Mouse (Mus musculus) A20 (cell line): ENCODE measurements around the gene Phf2.

Experiments
- DNase-seq: peaks from one replicate; pipeline ENCODE4 v3.0.0-alpha.2; 2011; ENCODE audit warnings: low read depth, low spot score

The Phf2 gene

GRCm38 (mm10) chr13:48870771-48871731 lies at the start of gene Phf2:
Gene Phf2, minus strand, starts transcription at chr13:48871119.
- DNase-seq = peak; percentile 67

DNA sequence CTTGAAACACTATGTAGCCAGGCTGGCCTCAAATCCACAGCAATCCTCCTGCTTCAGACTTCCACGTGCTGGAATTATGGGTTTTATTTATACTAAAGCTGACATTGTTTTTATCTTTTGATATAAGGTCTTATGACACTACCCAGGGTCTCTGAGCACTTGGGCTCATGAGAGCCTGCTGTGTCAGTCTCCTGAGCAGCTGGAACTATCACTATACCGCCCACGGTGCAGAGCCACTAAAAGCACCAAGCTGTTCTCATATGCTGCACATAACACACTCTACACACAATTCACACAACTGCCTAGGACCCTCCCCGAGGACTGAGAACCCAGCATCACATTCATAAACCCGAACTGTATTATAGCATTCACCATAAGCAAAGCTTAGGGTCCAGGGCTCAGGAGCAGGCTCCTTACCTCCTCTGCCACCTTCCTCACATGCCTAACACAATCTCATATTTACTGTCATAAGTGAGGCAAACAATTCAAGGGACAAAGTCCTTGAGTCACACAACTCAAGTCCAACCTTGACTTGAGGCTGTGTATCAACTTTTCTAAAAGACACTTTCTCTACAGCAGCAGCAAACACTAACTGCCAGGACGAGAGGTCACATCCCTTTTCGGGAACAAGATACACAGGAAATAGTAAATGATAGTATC lies 49.0 kb upstream of the Phf2 start:
- DNase-seq = no peak

DNA sequence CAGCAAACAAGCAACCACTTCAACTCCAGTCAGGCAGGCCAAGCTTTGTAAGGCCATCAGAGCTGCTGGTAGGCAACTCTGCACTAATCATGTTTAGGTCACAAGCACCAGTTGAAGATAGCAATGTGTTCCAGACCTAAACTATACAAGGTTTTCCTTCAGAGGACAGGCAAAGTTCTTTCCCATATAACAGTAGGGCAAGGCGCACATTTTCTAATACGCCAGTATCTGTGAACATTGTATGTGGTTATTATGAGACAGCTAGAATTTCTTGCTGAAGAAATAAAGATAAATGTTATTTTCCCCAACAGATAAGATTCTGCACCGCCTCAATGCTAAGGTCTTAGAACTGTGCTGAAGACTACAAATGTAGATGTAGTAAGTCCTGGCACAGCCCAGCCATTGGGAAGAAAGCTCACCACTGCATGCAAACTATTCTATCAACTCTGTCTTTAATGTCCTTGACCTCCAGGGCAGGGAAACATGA lies 46.2 kb upstream of the Phf2 start:
- no peak for DNase-seq

- DNase-seq = no peak
Observed at GRCm38 (mm10) chr13:48913680-48914079, 42.8 kb upstream of the Phf2 start.

DNA sequence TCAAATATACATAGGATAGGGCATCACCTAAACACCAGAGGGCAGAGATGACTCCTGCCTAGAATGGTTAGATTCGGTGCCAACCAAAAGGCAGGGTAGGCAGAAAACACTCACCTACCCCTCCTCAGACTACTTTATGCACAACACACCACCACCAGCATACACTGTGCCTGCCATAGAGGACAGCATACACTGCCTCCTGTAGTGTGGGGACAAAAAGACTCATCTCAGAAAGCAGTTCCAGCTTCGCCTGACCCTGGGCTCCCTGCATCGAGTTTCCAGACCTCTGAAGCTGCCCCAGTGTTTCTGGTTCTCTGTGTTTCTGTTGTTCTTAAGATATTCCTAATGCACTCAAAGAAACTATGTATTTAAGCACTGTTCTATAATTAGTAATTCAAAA lies 42.2 kb upstream of the Phf2 start:
- no peak for DNase-seq

- no peak for DNase-seq
Observed at GRCm38 (mm10) chr13:48911426-48911825, 40.5 kb upstream of the Phf2 start.

GRCm38 (mm10) chr13:48905458-48905857 lies 34.5 kb upstream of the Phf2 start:
- no peak for DNase-seq

- DNase-seq = no peak
Observed at GRCm38 (mm10) chr13:48895376-48895775, 24.5 kb upstream of the Phf2 start.

- DNase-seq = no peak
Observed at GRCm38 (mm10) chr13:48890260-48890960, 19.5 kb upstream of the Phf2 start.

GRCm38 (mm10) chr13:48878534-48878933 lies 7.6 kb upstream of the Phf2 start:
- DNase-seq = peak; percentile 99

DNA sequence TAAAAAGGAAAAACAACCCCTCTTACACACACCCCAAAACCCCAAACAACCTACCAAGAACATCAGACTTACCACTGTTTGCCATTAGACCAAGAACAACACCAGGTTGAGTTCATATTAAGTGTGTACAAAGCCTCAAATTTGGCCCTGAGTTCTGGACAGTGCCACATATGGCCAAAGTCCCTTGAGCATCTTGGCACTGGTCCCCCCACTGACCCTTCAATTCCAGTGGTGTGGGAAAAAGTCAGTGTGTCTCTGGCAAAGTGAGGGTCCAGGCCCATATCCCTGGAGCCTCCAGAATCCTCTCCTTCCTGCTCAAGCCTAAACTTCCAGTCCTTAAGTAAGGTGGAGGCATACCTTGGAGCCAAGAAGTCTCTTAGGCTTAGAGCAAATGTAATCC lies 6.9 kb upstream of the Phf2 start:
- no peak for DNase-seq

DNA sequence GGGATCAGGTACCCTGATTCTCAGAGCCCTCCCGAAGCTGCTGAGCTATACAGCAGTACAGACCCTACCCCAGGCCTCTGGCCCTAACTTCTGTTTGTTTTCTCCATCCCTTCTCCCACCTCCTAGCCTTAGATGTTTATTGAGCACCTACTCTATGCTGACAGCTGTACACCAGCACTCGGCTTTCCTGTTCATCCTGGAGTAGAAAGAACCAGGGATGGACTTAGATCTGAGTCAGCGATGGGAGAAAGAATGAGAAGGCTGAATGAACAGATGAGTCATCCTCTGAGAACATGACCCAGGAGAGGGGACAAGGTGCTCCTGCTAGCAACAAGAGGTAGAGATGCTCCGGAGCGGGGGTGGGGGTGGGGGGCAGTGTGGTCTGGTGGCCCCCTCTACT lies 1.8 kb upstream of the Phf2 start:
- DNase-seq = no peak

DNA sequence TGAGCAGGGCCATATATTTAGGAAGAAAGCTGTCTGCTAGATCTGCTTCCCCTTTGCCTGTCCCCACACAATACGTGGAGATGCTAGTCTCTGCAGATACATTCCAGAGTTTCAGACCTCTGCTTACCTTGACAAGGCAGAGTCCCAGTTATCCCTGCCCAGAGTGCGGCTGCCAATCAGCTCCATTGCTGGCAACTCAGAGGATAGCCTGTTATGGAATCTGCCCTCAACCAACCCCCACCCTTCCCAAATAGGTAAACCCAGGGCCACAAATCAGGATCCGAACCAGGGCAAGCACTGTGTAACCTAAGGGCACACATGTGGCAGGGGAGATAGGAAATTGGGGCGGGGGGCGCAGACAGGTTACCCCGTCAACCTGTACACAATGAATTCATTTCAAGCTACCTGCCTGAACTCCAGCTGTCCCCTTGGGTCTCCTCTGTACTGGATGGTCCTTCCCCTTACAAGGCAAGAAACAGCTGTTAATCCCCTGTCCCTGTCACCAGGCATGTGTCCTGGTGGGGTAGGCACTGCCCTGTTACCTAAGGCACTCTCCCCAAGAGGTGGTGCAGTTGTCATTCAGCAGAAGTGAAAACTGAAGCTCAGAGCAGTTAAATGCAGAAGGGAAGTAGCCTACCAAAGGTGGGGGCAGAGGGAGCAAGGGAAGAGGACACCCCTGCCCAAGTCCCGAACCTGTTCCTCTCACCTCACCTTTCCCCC lies 1.1 kb upstream of the Phf2 start:
- peak; percentile 80 for DNase-seq

DNA sequence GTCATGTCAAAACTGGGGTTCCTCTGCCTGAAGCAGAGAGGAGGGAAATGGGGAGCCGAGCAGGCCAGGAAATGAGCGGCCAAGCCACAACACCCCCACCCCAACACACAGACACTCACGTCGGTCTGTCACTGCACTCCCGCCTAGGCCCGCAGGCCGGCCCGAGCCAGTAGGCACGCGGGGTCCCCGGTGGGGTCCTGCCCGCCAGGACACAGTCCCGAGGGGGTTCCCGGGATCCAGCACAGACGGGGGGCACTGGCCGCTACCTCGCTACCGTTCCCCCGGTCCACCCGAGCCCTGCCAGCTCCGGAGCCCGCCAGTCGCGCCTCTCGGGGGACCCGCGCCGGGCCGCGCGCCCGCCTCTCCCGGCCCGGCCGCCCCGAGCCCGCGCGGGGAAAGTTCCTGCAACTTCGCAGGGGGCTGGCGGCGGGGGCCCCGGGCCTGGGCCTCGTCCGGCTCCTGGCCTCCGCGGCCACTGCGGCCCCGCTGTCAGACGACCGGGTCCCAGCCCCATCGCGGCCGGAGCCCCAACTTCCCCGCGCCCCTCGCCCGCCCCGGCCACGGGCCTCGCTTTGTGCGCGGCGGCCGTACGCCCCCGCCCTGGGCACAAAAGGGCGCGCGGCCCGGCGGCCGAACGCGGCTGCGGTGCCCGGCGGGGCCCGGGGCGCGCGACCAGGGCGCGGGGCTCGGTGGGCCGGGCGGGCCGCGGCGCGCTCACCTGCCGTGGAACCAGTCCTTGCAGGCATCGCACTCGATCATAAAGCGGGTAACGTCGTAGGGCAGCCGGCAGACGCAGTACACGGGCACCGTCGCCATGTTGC lies 759 bp downstream of the Phf2 start:
- peak; percentile 74 for DNase-seq

GRCm38 (mm10) chr13:48869600-48869949 lies 1.3 kb downstream of the Phf2 start:
- DNase-seq = no peak

- no peak for DNase-seq
Observed at GRCm38 (mm10) chr13:48869088-48869487, 1.8 kb downstream of the Phf2 start.

GRCm38 (mm10) chr13:48864673-48865356 lies 6.1 kb downstream of the Phf2 start:
- DNase-seq = peak; percentile 45

DNA sequence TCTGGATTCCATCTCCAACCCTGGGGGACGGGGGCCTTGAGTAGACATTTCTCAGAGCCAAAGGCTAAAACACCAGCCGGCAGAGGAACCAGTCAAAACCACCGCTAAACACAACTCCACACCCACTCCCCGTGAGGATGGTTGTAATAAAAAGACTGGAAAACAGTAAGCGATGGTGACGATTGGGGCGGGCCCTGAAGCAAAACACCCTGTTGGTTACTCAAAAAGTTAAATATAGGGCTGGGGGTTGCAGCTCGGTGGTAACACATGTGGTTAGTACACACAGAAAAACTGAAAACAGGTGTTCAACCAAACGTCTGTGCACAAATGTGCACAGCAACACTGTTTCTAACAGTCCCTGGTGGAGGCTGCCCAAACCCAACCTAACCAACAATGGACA lies 7.4 kb downstream of the Phf2 start:
- DNase-seq = peak; percentile 68

GRCm38 (mm10) chr13:48861913-48862312 lies 9.0 kb downstream of the Phf2 start:
- peak; percentile 56 for DNase-seq

- peak; percentile 70 for DNase-seq
Observed at GRCm38 (mm10) chr13:48858779-48859178, 12.1 kb downstream of the Phf2 start.
